Mouse (Mus musculus): Measurements from ENCODE around the gene Tmem144. TPM values are rescaled to one million over a fixed set of nuclear protein-coding genes. Genes with fewer than 3 reads are reported as not detected.
A peak's percentile ranks its signal among the peaks of the same experiment; 100 is the strongest.
"Not testable (repeated sequence)": the region's sequence is repeated elsewhere in the genome, so short reads cannot be mapped to it uniquely, and the experiment has no call there.

The Tmem144 gene
- polyA plus RNA-seq, 1 experiment from 2014 or later, result 9.1 TPM

DNA sequence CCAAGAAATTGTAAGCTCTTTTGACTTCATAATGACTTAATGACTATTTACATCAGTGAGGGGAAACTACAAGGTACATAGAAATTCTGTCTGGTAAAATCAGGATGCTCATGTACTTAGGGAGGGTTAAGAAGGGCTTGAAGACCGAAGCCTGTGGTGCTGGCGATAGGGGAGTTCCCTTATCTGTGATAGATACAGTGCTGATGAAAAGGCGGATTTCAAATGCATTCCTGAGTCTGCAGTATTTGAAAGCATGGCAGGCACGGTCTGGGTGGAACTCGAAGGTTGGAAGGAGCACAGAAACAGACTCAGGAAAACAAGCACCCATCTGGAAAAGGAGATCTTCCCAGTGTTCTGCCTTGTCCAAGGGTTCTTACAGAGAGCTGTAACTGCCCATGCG lies 42.0 kb downstream of the Tmem144 start:
- TF ChIP-seq CTCF (IDR thresholded peaks at IDR 0.05; ENCODE audit: low read depth), result no peak
- Histone ChIP-seq H3K36me3 (ENCODE audit: insufficient read depth, low read length) (no peaks in the 10 kb centered on the region), H3K4me3 (replicated peaks; ENCODE audit: low read depth, low read length) (no peak overlapping the region), H3K9ac (ENCODE audit: low read depth, low read length) (no peak overlapping the region), H3K27ac (no peak overlapping the region), H3K9me3 (replicated peaks; ENCODE audit: low read length) (no peaks in the 10 kb centered on the region), H3K4me1 (replicated peaks; ENCODE audit: insufficient read depth, low read length) (no peaks in the 10 kb centered on the region), H3K4me2 (ENCODE audit: low read length) (no peak overlapping the region), H3K27me3 (ENCODE audit: insufficient read depth, low read length) (no peaks in the 10 kb centered on the region)
- DNase-seq (ENCODE audit: low spot score), result no peak
- ATAC-seq (replicated peaks; ENCODE audit: low FRiP score, low read depth), result no peak
- WGBS, result 73% methylated on average over 6 of the region's 6 CpGs

DNA sequence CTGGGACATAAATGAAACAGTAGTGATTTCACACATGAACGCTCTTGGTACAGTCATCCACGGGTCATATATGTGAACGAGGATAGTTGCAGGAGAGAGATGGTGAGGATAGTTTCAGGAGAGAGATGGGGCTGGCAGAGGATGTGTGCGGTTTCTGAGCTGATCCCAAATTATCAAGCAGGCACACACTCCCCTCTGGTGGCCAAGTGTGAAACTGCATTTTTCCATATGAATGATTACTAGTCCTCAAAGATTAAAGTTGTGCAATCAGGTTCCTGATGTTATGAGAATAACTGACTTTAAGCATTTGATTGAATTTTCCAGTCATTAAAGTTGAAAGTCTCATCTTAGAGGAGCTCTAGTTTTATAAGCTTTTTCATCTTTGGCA lies 43.4 kb downstream of the Tmem144 start:
- ATAC-seq (replicated peaks; ENCODE audit: low FRiP score, low read depth) (peak; percentile 76), DNase-seq (ENCODE audit: low spot score) (peak; percentile 80)
- Histone ChIP-seq H3K36me3 (ENCODE audit: insufficient read depth, low read length) (no peaks in the 10 kb centered on the region), H3K4me3 (replicated peaks; ENCODE audit: low read depth, low read length) (no peak overlapping the region), H3K27ac (no peak overlapping the region), H3K9me3 (replicated peaks; ENCODE audit: low read length) (no peaks in the 10 kb centered on the region), H3K9ac (ENCODE audit: low read depth, low read length) (no peak overlapping the region), H3K4me1 (replicated peaks; ENCODE audit: insufficient read depth, low read length) (no peaks in the 10 kb centered on the region), H3K4me2 (ENCODE audit: low read length) (no peak overlapping the region), H3K27me3 (ENCODE audit: insufficient read depth, low read length) (no peaks in the 10 kb centered on the region)
- WGBS, result 13% methylated on average over 4 of the region's 4 CpGs
- TF ChIP-seq CTCF (IDR thresholded peaks at IDR 0.05; ENCODE audit: low read depth), result peak; percentile 96

DNA sequence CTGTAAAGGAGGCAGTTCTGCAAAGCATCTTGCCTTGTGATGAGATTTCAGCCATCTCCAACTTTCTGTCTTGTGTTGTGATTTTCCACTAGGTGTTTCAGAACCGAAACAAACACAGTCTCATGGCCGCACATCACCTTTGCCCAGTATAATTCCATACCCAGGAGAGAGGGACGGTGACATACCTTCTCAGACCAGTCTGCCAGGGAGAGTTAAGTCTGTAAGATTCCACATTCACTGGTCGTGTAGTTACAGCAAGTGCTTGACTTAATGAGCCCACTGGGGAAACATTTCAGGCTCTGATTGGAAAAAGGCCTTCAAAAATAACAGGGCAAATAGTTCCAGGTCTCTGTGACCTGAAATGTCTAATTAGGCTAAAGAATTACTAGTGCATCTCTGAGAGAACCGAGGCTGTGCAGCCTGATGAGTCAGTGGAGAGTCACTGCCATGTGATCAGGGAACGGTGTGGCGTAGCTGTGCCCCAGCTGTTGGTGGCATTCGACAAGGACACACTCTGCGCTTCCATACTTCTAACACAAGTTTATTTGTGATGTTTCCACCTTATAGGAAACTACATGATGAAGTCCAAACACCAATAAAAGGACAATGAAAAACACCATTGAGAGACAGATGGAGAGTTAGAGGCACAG lies 43.9 kb downstream of the Tmem144 start:
- Histone ChIP-seq H3K4me1 (replicated peaks; ENCODE audit: insufficient read depth, low read length) (no peaks in the 10 kb centered on the region), H3K27ac (no peak overlapping the region), H3K9me3 (replicated peaks; ENCODE audit: low read length) (no peaks in the 10 kb centered on the region), H3K36me3 (ENCODE audit: insufficient read depth, low read length) (no peaks in the 10 kb centered on the region), H3K9ac (ENCODE audit: low read depth, low read length) (no peak overlapping the region), H3K27me3 (ENCODE audit: insufficient read depth, low read length) (no peaks in the 10 kb centered on the region), H3K4me3 (replicated peaks; ENCODE audit: low read depth, low read length) (no peak overlapping the region), H3K4me2 (ENCODE audit: low read length) (no peak overlapping the region)
- no peak for DNase-seq (ENCODE audit: low spot score)
- TF ChIP-seq CTCF (IDR thresholded peaks at IDR 0.05; ENCODE audit: low read depth), result no peak
- 66% methylated on average over 9 of the region's 9 CpGs for WGBS
- ATAC-seq (replicated peaks; ENCODE audit: low FRiP score, low read depth), result no peak; the same call in 1 of the 2 replicates

DNA sequence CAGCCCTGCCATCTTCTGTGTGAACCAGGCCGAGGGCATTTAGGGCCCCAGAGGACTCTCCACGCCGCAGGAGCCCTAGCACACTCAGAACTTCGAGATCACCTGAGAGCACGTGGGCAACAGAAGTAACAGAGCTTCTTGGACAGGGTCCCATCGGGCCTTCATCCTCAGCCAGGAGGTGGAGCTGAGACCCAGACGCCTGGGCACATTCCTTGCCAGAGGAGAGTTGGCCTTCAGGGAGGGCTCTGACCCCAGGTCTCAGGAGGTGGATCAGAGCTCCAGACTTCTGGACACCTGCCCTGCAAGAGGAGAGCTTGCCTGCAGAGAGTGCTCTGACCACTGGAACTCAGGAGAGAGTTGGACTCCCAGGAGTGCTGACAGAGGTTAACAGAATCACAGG lies 51.8 kb downstream of the Tmem144 start:
- H3K27ac ChIP-seq; H3K36me3 ChIP-seq (ENCODE audit: insufficient read depth, low read length); H3K4me3 ChIP-seq (replicated peaks; ENCODE audit: low read depth, low read length); H3K4me1 ChIP-seq (replicated peaks; ENCODE audit: insufficient read depth, low read length); H3K9ac ChIP-seq (ENCODE audit: low read depth, low read length); H3K27me3 ChIP-seq (ENCODE audit: insufficient read depth, low read length); H3K4me2 ChIP-seq (ENCODE audit: low read length); DNase-seq (ENCODE audit: low spot score); ATAC-seq (replicated peaks; ENCODE audit: low FRiP score, low read depth); H3K9me3 ChIP-seq (replicated peaks; ENCODE audit: low read length): not testable (repeated sequence)
- WGBS, result 83% methylated on average over 7 of the region's 7 CpGs

DNA sequence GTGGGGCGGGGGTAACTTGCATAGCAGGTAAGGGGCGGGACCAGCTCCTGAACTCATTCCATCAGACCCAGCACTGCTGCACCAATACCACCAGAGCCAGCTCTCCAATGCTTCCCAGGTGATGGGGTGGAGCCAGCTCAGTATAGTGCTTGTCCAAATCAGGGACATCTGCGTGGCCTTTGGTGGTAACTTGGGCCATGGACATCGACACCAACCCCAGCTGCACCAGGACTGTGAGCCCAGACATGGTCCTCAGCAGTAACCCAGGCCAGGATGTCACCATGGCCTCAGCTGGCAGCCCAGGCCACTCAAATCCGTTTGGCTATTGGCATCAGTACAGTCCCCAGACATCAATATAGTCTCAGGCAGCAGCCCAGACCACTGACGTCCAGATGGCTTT lies 60.3 kb downstream of the Tmem144 start:
- no peak for TF ChIP-seq CTCF (IDR thresholded peaks at IDR 0.05; ENCODE audit: low read depth)
- Histone ChIP-seq H3K27me3 (ENCODE audit: insufficient read depth, low read length) (no peaks in the 10 kb centered on the region), H3K4me3 (replicated peaks; ENCODE audit: low read depth, low read length) (no peak overlapping the region), H3K4me1 (replicated peaks; ENCODE audit: insufficient read depth, low read length) (no peaks in the 10 kb centered on the region), H3K27ac (no peak overlapping the region), H3K4me2 (ENCODE audit: low read length) (no peak overlapping the region), H3K36me3 (ENCODE audit: insufficient read depth, low read length) (no peaks in the 10 kb centered on the region), H3K9ac (ENCODE audit: low read depth, low read length) (no peak overlapping the region), H3K9me3 (replicated peaks; ENCODE audit: low read length) (no peaks in the 10 kb centered on the region)
- DNase-seq (ENCODE audit: low spot score), result no peak
- WGBS, result 76% methylated on average over 6 of the region's 6 CpGs
- ATAC-seq (replicated peaks; ENCODE audit: low FRiP score, low read depth), result no peak

DNA sequence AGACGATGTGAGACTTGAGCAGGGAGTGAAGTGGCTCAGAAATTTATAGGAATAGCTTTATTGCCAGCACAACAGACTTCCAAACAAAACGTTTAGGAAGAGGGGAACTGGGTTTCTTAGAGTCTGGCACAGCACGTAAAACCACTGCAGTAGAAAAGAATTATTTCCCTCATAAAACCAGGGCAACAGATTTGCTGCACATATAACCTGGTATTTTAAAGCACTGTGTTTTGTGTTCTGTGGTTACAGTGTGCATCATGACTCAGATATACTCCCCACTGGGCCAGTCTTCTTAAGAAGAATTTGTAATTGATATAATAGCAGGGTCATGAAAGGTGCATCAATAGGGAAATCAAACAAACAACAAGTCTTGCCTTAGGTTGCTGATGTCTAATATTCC lies 62.2 kb downstream of the Tmem144 start:
- no peaks in the 10 kb centered on the region for H3K36me3 ChIP-seq (ENCODE audit: insufficient read depth, low read length)
- no peak overlapping the region for H3K27ac ChIP-seq
- H3K4me2 ChIP-seq (ENCODE audit: low read length), result no peak overlapping the region
- DNase-seq (ENCODE audit: low spot score) (peak; percentile 24), ATAC-seq (replicated peaks; ENCODE audit: low FRiP score, low read depth) (no peak)
- no peak for TF ChIP-seq CTCF (IDR thresholded peaks at IDR 0.05; ENCODE audit: low read depth)
- no peaks in the 10 kb centered on the region for H3K27me3 ChIP-seq (ENCODE audit: insufficient read depth, low read length)
- H3K4me1 ChIP-seq (replicated peaks; ENCODE audit: insufficient read depth, low read length), result no peaks in the 10 kb centered on the region
- 9% methylated on average over 3 of the region's 3 CpGs for WGBS
- H3K9me3 ChIP-seq (replicated peaks; ENCODE audit: low read length), result no peaks in the 10 kb centered on the region
- no peak overlapping the region for H3K4me3 ChIP-seq (replicated peaks; ENCODE audit: low read depth, low read length)
- H3K9ac ChIP-seq (ENCODE audit: low read depth, low read length), result no peak overlapping the region

DNA sequence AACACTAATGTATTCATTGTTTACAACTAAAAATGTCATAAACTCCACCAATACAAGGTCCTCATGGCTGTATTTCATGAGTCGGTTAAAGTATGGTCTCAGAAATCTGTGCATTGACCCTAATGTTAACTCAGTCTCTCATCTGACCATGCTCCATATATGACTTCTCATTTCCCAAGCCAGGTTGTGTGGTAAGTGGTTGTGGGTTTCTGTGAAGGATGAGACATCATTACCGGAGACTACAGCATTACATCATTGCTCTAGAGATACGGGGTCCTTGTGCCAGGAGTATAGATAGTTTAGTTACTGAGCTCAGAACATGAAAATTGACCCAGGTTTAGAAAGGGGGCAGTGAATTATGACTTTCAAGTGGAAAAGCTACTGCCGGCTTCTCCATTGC lies 63.0 kb downstream of the Tmem144 start:
- H3K36me3 ChIP-seq (ENCODE audit: insufficient read depth, low read length), result no peaks in the 10 kb centered on the region
- TF ChIP-seq CTCF (IDR thresholded peaks at IDR 0.05; ENCODE audit: low read depth), result no peak
- H3K4me1 ChIP-seq (replicated peaks; ENCODE audit: insufficient read depth, low read length), result no peaks in the 10 kb centered on the region
- no peak overlapping the region for H3K9ac ChIP-seq (ENCODE audit: low read depth, low read length)
- WGBS, result 51% methylated on average over 4 of the region's 4 CpGs
- no peak overlapping the region for H3K4me3 ChIP-seq (replicated peaks; ENCODE audit: low read depth, low read length)
- H3K27ac ChIP-seq, result no peak overlapping the region
- ATAC-seq (replicated peaks; ENCODE audit: low FRiP score, low read depth) (no peak), DNase-seq (ENCODE audit: low spot score) (no peak)
- H3K4me2 ChIP-seq (ENCODE audit: low read length), result no peak overlapping the region
- no peaks in the 10 kb centered on the region for H3K9me3 ChIP-seq (replicated peaks; ENCODE audit: low read length)
- H3K27me3 ChIP-seq (ENCODE audit: insufficient read depth, low read length), result no peaks in the 10 kb centered on the region

Data from kidney, postnatal 0 days (tissue).